In genomic region chr4:93437386-93438130, GRCm38 (mm10) we compare ENCODE assay signal across 25 mouse cellular contexts.
DNase-seq lines count a peak whose midpoint lies in the region; ATAC-seq lines count a peak whose summit lies in the region.
"Had no signal": no experiment of that assay in that cellular context is flagged by ENCODE, and none has a peak within 500 bp of the region (broad histone marks: within the 10 kb centered on the region; RNA-seq: fewer than 3 reads in every experiment).

No protein-coding gene starts in this region.

- no peaks in the 10 kb centered on the region for H3K36me3 ChIP-seq in kidney, embryonic 14.5 days (ENCODE audit: control insufficient read depth, insufficient read depth, low read length)
- no peaks in the 10 kb centered on the region for H3K36me3 ChIP-seq in limb, embryonic 11.5 days (ENCODE audit: control insufficient read depth, insufficient read depth, low read length)
- no peaks in the 10 kb centered on the region for H3K36me3 ChIP-seq in limb, embryonic 10.5 days
- no peaks in the 10 kb centered on the region for H3K36me3 ChIP-seq in neural tube, embryonic 14.5 days (ENCODE audit: control insufficient read depth, insufficient read depth, low read length)
- H3K36me3 ChIP-seq: heart, embryonic 13.5 days; liver, embryonic 12.5 days; neural tube, embryonic 12.5 days; stomach, embryonic 15.5 days had no signal

- H3K27ac ChIP-seq in kidney, embryonic 14.5 days (ENCODE audit: low read depth, low read length) = no peak overlapping the region
- no peak overlapping the region for H3K27ac ChIP-seq in limb, embryonic 11.5 days (replicated peaks; ENCODE audit: low read depth, low read length)
- no peak overlapping the region for H3K27ac ChIP-seq in limb, embryonic 10.5 days
- H3K27ac ChIP-seq in neural tube, embryonic 14.5 days (ENCODE audit: low read depth, low read length) = no peak overlapping the region; the same call in 1 of the 2 replicates
- H3K27ac ChIP-seq: heart, adult 2 months; heart, embryonic 13.5 days; hindbrain, postnatal 0 days; liver, embryonic 12.5 days; neural tube, embryonic 12.5 days; stomach, embryonic 15.5 days had no signal

- DNase-seq in kidney, adult 11 months = no peak
- no peak for DNase-seq in limb, embryonic 11.5 days (ENCODE audit: low spot score)
- DNase-seq in limb, embryonic 10.5 days (ENCODE audit: low spot score) = no peak
- DNase-seq in forelimb bud, embryonic 11.5 days (ENCODE audit: low read depth, low spot score) = peak; percentile 12
- DNase-seq: adrenal gland, postnatal 14 days; cerebellum, adult 9-10 months; gastrocnemius, postnatal 14 days; heart, adult 2 months; heart, postnatal 14 days; lung, adult 18-20 months; lung, postnatal 14 days; midbrain, embryonic 14.5 days; right cerebral cortex, adult 18-20 months; thymus, adult 2 months; thymus, postnatal 4 days had no signal

- no peaks in the 10 kb centered on the region for H3K9me3 ChIP-seq in kidney, embryonic 14.5 days (ENCODE audit: control insufficient read depth, low read length)
- no peaks in the 10 kb centered on the region for H3K9me3 ChIP-seq in limb, embryonic 11.5 days (ENCODE audit: control insufficient read depth, low read length)
- no peaks in the 10 kb centered on the region for H3K9me3 ChIP-seq in limb, embryonic 10.5 days (replicated peaks)
- H3K9me3 ChIP-seq in neural tube, embryonic 14.5 days (ENCODE audit: control insufficient read depth, low read length) = no peaks in the 10 kb centered on the region
- H3K9me3 ChIP-seq: heart, embryonic 13.5 days; liver, embryonic 12.5 days; neural tube, embryonic 12.5 days; stomach, embryonic 15.5 days had no signal

- H3K4me3 ChIP-seq in kidney, embryonic 14.5 days (ENCODE audit: low read length) = no peak overlapping the region
- no peak overlapping the region for H3K4me3 ChIP-seq in limb, embryonic 11.5 days (ENCODE audit: low read depth, low read length)
- no peak overlapping the region for H3K4me3 ChIP-seq in limb, embryonic 10.5 days
- H3K4me3 ChIP-seq in neural tube, embryonic 14.5 days (ENCODE audit: low read depth, low read length) = no peak overlapping the region
- H3K4me3 ChIP-seq: heart, adult 2 months; heart, embryonic 13.5 days; liver, embryonic 12.5 days; neural tube, embryonic 12.5 days; stomach, embryonic 15.5 days had no signal

- H3K27me3 ChIP-seq in kidney, embryonic 14.5 days (ENCODE audit: control insufficient read depth, insufficient read depth, low read length) = no peaks in the 10 kb centered on the region
- no peaks in the 10 kb centered on the region for H3K27me3 ChIP-seq in limb, embryonic 11.5 days (ENCODE audit: control insufficient read depth, insufficient read depth, low read length)
- no peaks in the 10 kb centered on the region for H3K27me3 ChIP-seq in limb, embryonic 10.5 days (ENCODE audit: low read depth, poor library complexity, severe bottlenecking)
- H3K27me3 ChIP-seq in neural tube, embryonic 14.5 days (ENCODE audit: control insufficient read depth, insufficient read depth, low read length) = no peaks in the 10 kb centered on the region
- H3K27me3 ChIP-seq: heart, embryonic 13.5 days; liver, embryonic 12.5 days; neural tube, embryonic 12.5 days; stomach, embryonic 15.5 days had no signal

- no peak overlapping the region for H3K9ac ChIP-seq in kidney, embryonic 14.5 days (ENCODE audit: low read depth, low read length)
- no peak overlapping the region for H3K9ac ChIP-seq in limb, embryonic 11.5 days (ENCODE audit: low read length)
- H3K9ac ChIP-seq in neural tube, embryonic 14.5 days (replicated peaks; ENCODE audit: low read depth, low read length) = no peak overlapping the region
- H3K9ac ChIP-seq: heart, embryonic 13.5 days; liver, embryonic 12.5 days; neural tube, embryonic 12.5 days; stomach, embryonic 15.5 days had no signal

- WGBS in kidney, embryonic 14.5 days = 35% methylated on average over 3 of the region's 3 CpGs
- 51% methylated on average over 3 of the region's 3 CpGs for WGBS in limb, embryonic 11.5 days
- WGBS in limb, embryonic 10.5 days = 58% methylated on average over 3 of the region's 3 CpGs
- 36% methylated on average over 3 of the region's 3 CpGs for WGBS in neural tube, embryonic 14.5 days

- H3K4me1 ChIP-seq in kidney, embryonic 14.5 days (ENCODE audit: control insufficient read depth, insufficient read depth, low read length) = peaks cover 3% of the 10 kb centered on the region; the same call in 1 of the 2 replicates
- no peaks in the 10 kb centered on the region for H3K4me1 ChIP-seq in limb, embryonic 11.5 days (ENCODE audit: control insufficient read depth, insufficient read depth, low read length)
- no peaks in the 10 kb centered on the region for H3K4me1 ChIP-seq in limb, embryonic 10.5 days
- no peaks in the 10 kb centered on the region for H3K4me1 ChIP-seq in neural tube, embryonic 14.5 days (ENCODE audit: control insufficient read depth, insufficient read depth, low read length)
- H3K4me1 ChIP-seq: heart, embryonic 13.5 days; liver, embryonic 12.5 days; neural tube, embryonic 12.5 days; stomach, embryonic 15.5 days had no signal

- peak; percentile 88; the same call in 1 of the 2 replicates for ATAC-seq in kidney, embryonic 14.5 days (ENCODE audit: low FRiP score, low TSS enrichment)
- peak; percentile 51; the same call in 1 of the 2 replicates for ATAC-seq in limb, embryonic 11.5 days (ENCODE audit: insufficient number of reproducible peaks, low FRiP score, low TSS enrichment, low read depth)
- ATAC-seq in neural tube, embryonic 14.5 days (ENCODE audit: low read depth) = peak; percentile 78
- no peak for ATAC-seq in megakaryocyte progenitor cell, adult 5-6 weeks (replicated peaks; ENCODE audit: poor library complexity)
- ATAC-seq: forebrain, embryonic 16.5 days; hindbrain, postnatal 0 days; intestine, embryonic 16.5 days; liver, embryonic 12.5 days had no signal

- no peak overlapping the region for H3K4me2 ChIP-seq in kidney, embryonic 14.5 days (replicated peaks; ENCODE audit: low read depth, low read length)
- no peak overlapping the region for H3K4me2 ChIP-seq in limb, embryonic 11.5 days (ENCODE audit: low read depth, severe bottlenecking)
- H3K4me2 ChIP-seq in neural tube, embryonic 14.5 days (ENCODE audit: low read depth, low read length) = no peak overlapping the region
- H3K4me2 ChIP-seq: heart, embryonic 13.5 days; liver, embryonic 12.5 days; neural tube, embryonic 12.5 days; stomach, embryonic 15.5 days had no signal
